Mouse (Mus musculus) embryonic facial prominence, embryonic 15.5 days (tissue): ENCODE measurements around the gene Stxbp4. TPM values are rescaled to one million over a fixed set of nuclear protein-coding genes. Genes with fewer than 3 reads are reported as not detected.
A peak's percentile ranks its signal among the peaks of the same experiment; 100 is the strongest.

ENCODE experiments used
- ATAC-seq: fragments of 200-750 bp; cut with Nextera tagmentation; 2 replicates; pipeline ENCODE4 v1.8.0; 2017; ENCODE audit warnings: low read depth, moderate TSS enrichment; ENCODE audit not compliant: insufficient number of reproducible peaks, low FRiP score, low TSS enrichment
- H3K27ac ChIP-seq: fragments of 300-500 bp; sonication (generic); replicated peaks from 2 replicates; pipeline ENCODE4 v1.5.1; 2015; ENCODE audit warnings: mild to moderate bottlenecking, inconsistent platforms
- H3K27me3 ChIP-seq: fragments of 300-500 bp; sonication (generic); 2 replicates; pipeline ENCODE4 v1.6.1; 2015; ENCODE audit warnings: inconsistent platforms
- H3K36me3 ChIP-seq: fragments of 300-500 bp; sonication (generic); 2 replicates; pipeline ENCODE4 v1.6.1; 2015; ENCODE audit warnings: mild to moderate bottlenecking, inconsistent platforms
- H3K4me1 ChIP-seq: fragments of 300-500 bp; sonication (generic); 2 replicates; pipeline ENCODE4 v1.6.1; 2015; ENCODE audit warnings: inconsistent platforms
- H3K4me2 ChIP-seq: fragments of 300-500 bp; sonication (generic); replicated peaks from 2 replicates; pipeline ENCODE4 v1.6.1; 2015; ENCODE audit warnings: mild to moderate bottlenecking, inconsistent platforms
- H3K4me3 ChIP-seq: fragments of 300-500 bp; sonication (generic); replicated peaks from 2 replicates; pipeline ENCODE4 v1.5.1; 2015; ENCODE audit warnings: mild to moderate bottlenecking, inconsistent platforms
- H3K9ac ChIP-seq: fragments of 300-500 bp; sonication (generic); 2 replicates; pipeline ENCODE4 v1.6.1; 2015; ENCODE audit warnings: inconsistent platforms
- H3K9me3 ChIP-seq: fragments of 300-500 bp; sonication (generic); replicated peaks from 2 replicates; pipeline ENCODE4 v1.6.1; 2016; ENCODE audit warnings: inconsistent platforms
- WGBS: fragments of 180-500 bp; shearing (Covaris S2); methylation state at CpG from one replicate; pipeline ENCODE4 v1.1.7; 2015; 5-methylcytosine and 5-hydroxymethylcytosine counted together
- polyA plus RNA-seq: library from polyadenylated mRNA; unstranded; fragments of >200 nt; fragmentation: Nextera tagmentation; extraction: Ambion mirVana; gene quantifications from 2 replicates; pipeline ENCODE4 v1.2.1, GENCODE M21; 2015

Gene Stxbp4
- polyA plus RNA-seq, 1 experiment from 2014 or later, result 26.7 TPM

GRCm38 (mm10) chr11:90638312-90638830 is 487 bp upstream of the Stxbp4 start:
- no peaks in the 10 kb centered on the region for H3K27me3 ChIP-seq
- H3K9me3 ChIP-seq, result no peaks in the 10 kb centered on the region
- under 1% methylated on average over 51 of the region's 54 CpGs for WGBS
- peaks cover 3% of the 10 kb centered on the region for H3K4me1 ChIP-seq
- peak overlapping the region; percentile 99 for H3K4me3 ChIP-seq
- peaks cover 11% of the 10 kb centered on the region for H3K36me3 ChIP-seq
- peak overlapping the region; percentile 98 for H3K9ac ChIP-seq
- H3K4me2 ChIP-seq, result peak overlapping the region; percentile 55
- ATAC-seq, result peak; percentile 69
- H3K27ac ChIP-seq, result peak overlapping the region; percentile 98

- no peaks in the 10 kb centered on the region for H3K36me3 ChIP-seq
- H3K9me3 ChIP-seq, result no peaks in the 10 kb centered on the region
- no peak overlapping the region for H3K27ac ChIP-seq
- ATAC-seq, result no peak
- peaks cover 2% of the 10 kb centered on the region for H3K4me1 ChIP-seq
- no peak overlapping the region for H3K4me3 ChIP-seq
- H3K27me3 ChIP-seq, result no peaks in the 10 kb centered on the region
- no peak overlapping the region for H3K9ac ChIP-seq
- WGBS, result 84% methylated on average over 3 of the region's 3 CpGs
- H3K4me2 ChIP-seq, result no peak overlapping the region
These were observed 3.2 kb downstream of the Stxbp4 start for GRCm38 (mm10) chr11:90634661-90635060.

- H3K9me3 ChIP-seq, result no peaks in the 10 kb centered on the region
- H3K4me1 ChIP-seq, result no peaks in the 10 kb centered on the region
- no peak overlapping the region for H3K4me3 ChIP-seq
- H3K9ac ChIP-seq, result no peak overlapping the region
- no peak for ATAC-seq
- no peak overlapping the region for H3K4me2 ChIP-seq
- no peaks in the 10 kb centered on the region for H3K27me3 ChIP-seq
- whole genome bisulfite sequencing, result 71% methylated on average over 2 of the region's 2 CpGs
- 0 out of 2 replicates have a peak, but pooled peaks cover 3% of the 10 kb centered on the region for H3K36me3 ChIP-seq
- no peak overlapping the region for H3K27ac ChIP-seq
These were observed 5.4 kb downstream of the Stxbp4 start for GRCm38 (mm10) chr11:90632480-90632879.

- Histone ChIP-seq H3K9me3 (no peaks in the 10 kb centered on the region), H3K27me3 (no peaks in the 10 kb centered on the region), H3K4me1 (peaks cover 3% of the 10 kb centered on the region; the same call in 1 of the 2 replicates), H3K9ac (no peak overlapping the region), H3K4me2 (no peak overlapping the region), H3K36me3 (0 out of 2 replicates have a peak, but pooled peaks cover 3% of the 10 kb centered on the region), H3K27ac (no peak overlapping the region), H3K4me3 (no peak overlapping the region)
- WGBS, result 84% methylated on average over 1 of the region's 1 CpGs
- no peak for ATAC-seq
These were observed 10.1 kb downstream of the Stxbp4 start for GRCm38 (mm10) chr11:90627751-90628150.

- Histone ChIP-seq H3K4me2 (no peak overlapping the region), H3K9me3 (no peaks in the 10 kb centered on the region), H3K4me3 (no peak overlapping the region), H3K4me1 (peaks cover 3% of the 10 kb centered on the region; the same call in 1 of the 2 replicates), H3K27ac (no peak overlapping the region), H3K9ac (no peak overlapping the region), H3K27me3 (no peaks in the 10 kb centered on the region), H3K36me3 (peaks cover 6% of the 10 kb centered on the region; the same call in 1 of the 2 replicates)
- no peak for ATAC-seq
- 84% methylated on average over 1 of the region's 1 CpGs for WGBS
These were observed 12.7 kb downstream of the Stxbp4 start for GRCm38 (mm10) chr11:90625174-90625573.

GRCm38 (mm10) chr11:90623477-90623876 is 14.4 kb downstream of the Stxbp4 start:
- Histone ChIP-seq H3K36me3 (peaks cover 4% of the 10 kb centered on the region; the same call in 1 of the 2 replicates), H3K4me2 (no peak overlapping the region), H3K4me3 (no peak overlapping the region), H3K9ac (no peak overlapping the region), H3K27ac (no peak overlapping the region), H3K4me1 (peaks cover 3% of the 10 kb centered on the region; the same call in 1 of the 2 replicates), H3K27me3 (no peaks in the 10 kb centered on the region), H3K9me3 (no peaks in the 10 kb centered on the region)
- 44% methylated on average over 6 of the region's 6 CpGs for WGBS
- ATAC-seq, result no peak

GRCm38 (mm10) chr11:90622500-90622899 is 15.4 kb downstream of the Stxbp4 start:
- H3K9ac ChIP-seq, result no peak overlapping the region
- no peaks in the 10 kb centered on the region for H3K9me3 ChIP-seq
- peaks cover 3% of the 10 kb centered on the region; the same call in 1 of the 2 replicates for H3K4me1 ChIP-seq
- ATAC-seq, result no peak
- H3K4me3 ChIP-seq, result no peak overlapping the region
- no peak overlapping the region for H3K27ac ChIP-seq
- H3K36me3 ChIP-seq, result peaks cover 7% of the 10 kb centered on the region; the same call in 1 of the 2 replicates
- H3K4me2 ChIP-seq, result no peak overlapping the region
- 88% methylated on average over 7 of the region's 7 CpGs for WGBS
- H3K27me3 ChIP-seq, result no peaks in the 10 kb centered on the region

GRCm38 (mm10) chr11:90622044-90622443 is 15.8 kb downstream of the Stxbp4 start:
- H3K9me3 ChIP-seq, result no peaks in the 10 kb centered on the region
- H3K9ac ChIP-seq, result no peak overlapping the region
- no peak overlapping the region for H3K4me3 ChIP-seq
- ATAC-seq, result no peak
- peaks cover 7% of the 10 kb centered on the region; the same call in 1 of the 2 replicates for H3K36me3 ChIP-seq
- WGBS, result 73% methylated on average over 12 of the region's 12 CpGs
- H3K4me1 ChIP-seq, result peaks cover 3% of the 10 kb centered on the region; the same call in 1 of the 2 replicates
- no peak overlapping the region for H3K27ac ChIP-seq
- no peaks in the 10 kb centered on the region for H3K27me3 ChIP-seq
- H3K4me2 ChIP-seq, result no peak overlapping the region

GRCm38 (mm10) chr11:90616431-90616830 is 21.5 kb downstream of the Stxbp4 start:
- peaks cover 7% of the 10 kb centered on the region; the same call in 1 of the 2 replicates for H3K36me3 ChIP-seq
- H3K27me3 ChIP-seq, result no peaks in the 10 kb centered on the region
- no peaks in the 10 kb centered on the region for H3K9me3 ChIP-seq
- H3K27ac ChIP-seq, result no peak overlapping the region
- ATAC-seq, result no peak
- no peak overlapping the region for H3K9ac ChIP-seq
- no peaks in the 10 kb centered on the region for H3K4me1 ChIP-seq
- H3K4me3 ChIP-seq, result no peak overlapping the region
- H3K4me2 ChIP-seq, result no peak overlapping the region

GRCm38 (mm10) chr11:90614743-90615142 is 23.1 kb downstream of the Stxbp4 start:
- H3K9me3 ChIP-seq, result no peaks in the 10 kb centered on the region
- no peak overlapping the region for H3K27ac ChIP-seq
- no peaks in the 10 kb centered on the region for H3K27me3 ChIP-seq
- WGBS, result 85% methylated on average over 6 of the region's 6 CpGs
- no peak overlapping the region for H3K9ac ChIP-seq
- peaks cover 3% of the 10 kb centered on the region; the same call in 1 of the 2 replicates for H3K36me3 ChIP-seq
- no peaks in the 10 kb centered on the region for H3K4me1 ChIP-seq
- no peak overlapping the region for H3K4me3 ChIP-seq
- no peak for ATAC-seq
- H3K4me2 ChIP-seq, result no peak overlapping the region

GRCm38 (mm10) chr11:90612118-90612517 is 25.8 kb downstream of the Stxbp4 start:
- H3K27ac ChIP-seq, result 0 out of 2 replicates have a peak overlapping the region, but pooled peaks have one; percentile 22
- H3K9me3 ChIP-seq, result no peaks in the 10 kb centered on the region
- H3K4me1 ChIP-seq, result no peaks in the 10 kb centered on the region
- H3K36me3 ChIP-seq, result no peaks in the 10 kb centered on the region; the same call in 1 of the 2 replicates
- no peak overlapping the region for H3K9ac ChIP-seq
- ATAC-seq, result no peak
- no peaks in the 10 kb centered on the region for H3K27me3 ChIP-seq
- H3K4me2 ChIP-seq, result no peak overlapping the region
- H3K4me3 ChIP-seq, result no peak overlapping the region

- Histone ChIP-seq H3K4me2 (no peak overlapping the region), H3K27me3 (no peaks in the 10 kb centered on the region), H3K9me3 (no peaks in the 10 kb centered on the region), H3K9ac (no peak overlapping the region), H3K4me1 (no peaks in the 10 kb centered on the region), H3K36me3 (peaks cover 10% of the 10 kb centered on the region; the same call in 1 of the 2 replicates), H3K4me3 (no peak overlapping the region), H3K27ac (no peak overlapping the region)
- ATAC-seq, result no peak
- WGBS, result 78% methylated on average over 2 of the region's 2 CpGs
These were observed 34.8 kb downstream of the Stxbp4 start for GRCm38 (mm10) chr11:90603066-90603465.
